Mouse (Mus musculus) MEL (cell line): ENCODE results near the gene Zfr.

ENCODE experiments used
- CHD2 ChIP-seq: IDR thresholded peaks from 2 replicates; pipeline ENCODE4 v1.6.1; 2011; ENCODE audit warnings: low read length, improper control_type of control experiment
- CTCF ChIP-seq, 3 experiments: IDR thresholded peaks in 2 of 3; conservative IDR thresholded peaks in 1 of 3; 2 replicates each; pipeline ENCODE4 v1.5.1; 2011 to 2012; ENCODE audit warnings: low read length in 3 of 3, low read depth in 2 of 3, mild to moderate bottlenecking in 2 of 3, improper control_type of control experiment in 1 of 3, inconsistent platforms in 1 of 3, mixed read lengths in 1 of 3, moderate library complexity in 1 of 3; ENCODE audit not compliant: control insufficient read depth in 1 of 3, insufficient read depth in 1 of 3, poor library complexity in 1 of 3, severe bottlenecking in 1 of 3
- ELF1 ChIP-seq: IDR thresholded peaks from 2 replicates; pipeline ENCODE4 v1.6.1; 2014; ENCODE audit warnings: low read depth, mild to moderate bottlenecking, inconsistent platforms, low read length, improper control_type of control experiment, moderate library complexity
- EP300 ChIP-seq, 2 experiments: IDR thresholded peaks; 2 replicates each; pipeline ENCODE4 v1.6.1; 2011; ENCODE audit warnings: improper control_type of control experiment in 2 of 2, low read length in 2 of 2, low read depth in 1 of 2, mild to moderate bottlenecking in 1 of 2
- GATA1 ChIP-seq: IDR thresholded peaks from 2 replicates; pipeline ENCODE4 v1.6.1; 2011; ENCODE audit warnings: low read depth, low read length, improper control_type of control experiment
- MAX ChIP-seq: IDR thresholded peaks from 2 replicates; pipeline ENCODE4 v1.6.1; 2011; ENCODE audit warnings: low read length, improper control_type of control experiment
- POLR2A ChIP-seq, 2 experiments: IDR thresholded peaks; 2 replicates each; pipeline ENCODE4 v1.6.1; 2011 to 2012; ENCODE audit warnings: low read length in 2 of 2, mild to moderate bottlenecking in 2 of 2, control low read depth in 1 of 2, improper control_type of control experiment in 1 of 2, low read depth in 1 of 2, moderate library complexity in 1 of 2; ENCODE audit not compliant: control insufficient read depth in 1 of 2, insufficient read depth in 1 of 2, poor library complexity in 1 of 2
- SIN3A ChIP-seq: IDR thresholded peaks from 2 replicates; pipeline ENCODE4 v1.6.1; 2012; ENCODE audit warnings: low read length, improper control_type of control experiment, inconsistent platforms
- SMC3 ChIP-seq: IDR thresholded peaks from 2 replicates; pipeline ENCODE4 v1.6.1; 2011; ENCODE audit warnings: low read depth, low read length, improper control_type of control experiment
- TCF12 ChIP-seq: IDR thresholded peaks from 2 replicates; pipeline ENCODE4 v1.6.1; 2014; ENCODE audit warnings: low read depth, mild to moderate bottlenecking, inconsistent platforms, low read length, improper control_type of control experiment, moderate library complexity
- ZNF384 ChIP-seq: IDR thresholded peaks from 2 replicates; pipeline ENCODE4 v1.6.1; 2012; ENCODE audit warnings: low read depth, mild to moderate bottlenecking, inconsistent platforms, low read length, improper control_type of control experiment

- no peak for TF ChIP-seq CHD2
- TF ChIP-seq SIN3A = no peak
- TF ChIP-seq CTCF (IDR thresholded peaks at IDR 0.05 in 2 of 3, conservative IDR thresholded peaks at IDR 0.05 in 1 of 3; ENCODE audit: control insufficient read depth in 1 of 3, insufficient read depth in 1 of 3, low read depth in 2 of 3, low read length in 3 of 3, poor library complexity in 1 of 3, severe bottlenecking in 1 of 3) = no peak
- TF ChIP-seq GATA1 = no peak
- TF ChIP-seq EP300 (IDR thresholded peaks at IDR 0.05; ENCODE audit: low read depth in 1 of 2, low read length in 2 of 2) = no peak
- no peak for TF ChIP-seq POLR2A (IDR thresholded peaks at IDR 0.05; ENCODE audit: control insufficient read depth in 1 of 2, insufficient read depth in 1 of 2, low read depth in 1 of 2, low read length in 2 of 2, poor library complexity in 1 of 2)
- TF ChIP-seq SMC3 = no peak
- TF ChIP-seq ZNF384 = no peak
- 0 out of 2 replicates have a peak, but pooled peaks have one; percentile 11 for TF ChIP-seq MAX
- no peak for TF ChIP-seq ELF1
- no peak for TF ChIP-seq TCF12
These were observed 78.3 kb downstream of the Zfr start for GRCm38 (mm10) chr15:12195966-12196365.
